Mouse (Mus musculus): ENCODE data around the gene Sec24b.
A peak's percentile ranks its signal among the peaks of the same experiment; 100 is the strongest.

Sec24b gene

GRCm38 (mm10) chr3:129970529-129971515 is 90.5 kb downstream of the Sec24b start:
- DNase-seq: peak; percentile 12 to 25

GRCm38 (mm10) chr3:129969432-129970395 is 91.6 kb downstream of the Sec24b start, which contains the start of gene Mcub:
Gene Mcub, minus strand, starts transcription at chr3:129970206.
- peak; percentile 42 to 46 for DNase-seq

DNA sequence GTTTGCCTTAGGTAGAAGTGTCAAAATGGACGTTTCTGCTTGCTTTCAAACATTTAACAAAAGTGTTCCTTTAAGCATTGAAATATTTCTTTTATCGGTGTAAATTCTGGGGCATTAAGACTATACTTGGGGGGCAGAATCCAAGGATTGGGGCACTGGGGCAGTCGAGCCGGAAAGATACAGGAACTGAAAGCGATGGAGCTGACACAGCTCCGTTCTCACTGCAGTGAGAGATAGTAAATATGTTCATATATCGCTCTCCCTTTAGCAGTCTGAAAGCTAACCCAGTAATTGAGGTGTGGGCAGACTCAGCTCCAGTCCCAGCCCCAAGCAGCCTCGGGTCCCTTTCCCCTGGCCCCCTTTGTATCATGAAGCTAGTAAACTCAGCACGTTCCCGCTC is 92.3 kb downstream of the Sec24b start:
- no peak for DNase-seq

DNA sequence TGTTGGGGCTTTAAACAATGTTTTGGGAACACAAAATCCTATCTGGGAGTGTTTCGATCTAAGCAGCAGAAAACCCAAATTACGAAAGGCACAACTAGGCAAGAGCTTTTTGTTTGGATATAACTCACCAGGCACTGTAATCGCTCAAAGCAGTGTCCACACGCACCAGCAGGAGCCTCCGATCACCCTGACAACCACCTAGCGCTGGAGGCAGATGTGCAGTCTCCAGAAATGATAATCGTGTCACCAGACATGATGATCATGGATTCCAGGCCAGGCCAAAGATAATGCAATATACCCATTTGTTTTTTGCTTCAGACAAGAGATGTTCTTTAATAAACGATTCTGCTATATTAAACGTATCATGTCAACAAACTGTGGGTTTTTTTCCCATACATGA is 93.5 kb downstream of the Sec24b start:
- no peak for DNase-seq

DNA sequence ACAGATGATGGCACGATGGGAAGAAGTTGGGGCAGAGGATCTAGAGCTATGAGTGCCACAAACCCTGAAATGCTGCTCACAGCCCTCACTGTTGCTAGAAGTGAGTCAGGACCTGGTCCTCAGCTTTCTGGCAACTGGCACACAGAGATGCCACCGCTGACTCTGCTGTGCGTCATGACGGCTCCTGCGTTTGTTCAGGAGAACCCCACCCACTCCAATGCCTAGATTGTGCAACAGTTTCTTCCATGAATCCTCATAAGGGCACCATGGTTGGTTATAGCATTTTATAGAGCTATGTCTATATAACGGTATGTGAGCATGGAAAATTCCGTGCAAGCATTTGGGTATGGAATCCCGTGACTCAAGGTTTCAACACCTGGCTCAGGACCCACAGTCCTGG is 96.7 kb downstream of the Sec24b start:
- no peak for DNase-seq

- DNase-seq: no peak
These were observed 98.8 kb downstream of the Sec24b start for GRCm38 (mm10) chr3:129962533-129962932.

- DNase-seq: no peak
These were observed 108.1 kb downstream of the Sec24b start for GRCm38 (mm10) chr3:129953296-129953695.

GRCm38 (mm10) chr3:129949158-129949773 is 112.1 kb downstream of the Sec24b start:
- DNase-seq: no peak

DNA sequence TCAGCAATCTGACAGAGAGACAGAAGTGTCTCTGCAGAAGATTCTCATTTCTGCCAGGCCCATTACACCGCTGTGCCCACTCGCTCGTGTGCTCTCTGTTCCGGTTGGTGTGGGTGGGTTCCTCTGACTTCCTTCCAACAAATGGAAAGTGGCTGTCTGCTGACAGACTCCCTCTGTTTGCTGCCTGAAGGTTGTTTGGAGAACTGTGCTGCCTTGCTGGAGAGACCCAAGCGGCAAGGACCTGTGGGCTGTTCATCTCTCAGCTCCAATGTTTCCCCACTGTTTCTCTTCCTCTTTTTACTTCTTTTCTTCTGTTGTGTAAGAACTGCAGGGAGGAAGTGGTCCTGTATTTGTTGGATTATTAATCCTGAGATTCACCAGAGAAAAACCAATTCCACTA is 113.0 kb downstream of the Sec24b start:
- peak in 1 of 2 experiments; percentile 5 for DNase-seq

- DNase-seq: no peak
These were observed 115.0 kb downstream of the Sec24b start for GRCm38 (mm10) chr3:129946217-129946914.

DNA sequence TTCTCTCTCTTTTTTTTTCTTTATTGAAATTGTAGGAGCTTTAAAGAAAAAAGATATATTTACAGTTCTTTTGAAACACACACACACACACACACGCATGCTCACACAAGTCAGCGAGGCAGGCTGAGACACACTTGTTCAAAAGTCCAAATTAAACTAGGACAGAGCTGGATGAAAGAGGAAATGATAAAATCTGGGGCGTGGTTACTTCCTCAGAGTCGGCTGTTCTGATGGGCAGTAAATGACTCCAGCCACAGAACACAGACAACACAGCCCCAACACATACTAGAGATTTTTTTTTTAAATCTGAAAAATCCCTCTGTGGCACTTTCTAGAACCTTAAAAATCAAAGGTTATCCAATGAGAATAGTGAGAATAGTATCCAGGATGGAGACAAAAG is 117.5 kb downstream of the Sec24b start:
- DNase-seq: no peak

GRCm38 (mm10) chr3:129941291-129941690 is 120.1 kb downstream of the Sec24b start:
- no peak for DNase-seq

DNA sequence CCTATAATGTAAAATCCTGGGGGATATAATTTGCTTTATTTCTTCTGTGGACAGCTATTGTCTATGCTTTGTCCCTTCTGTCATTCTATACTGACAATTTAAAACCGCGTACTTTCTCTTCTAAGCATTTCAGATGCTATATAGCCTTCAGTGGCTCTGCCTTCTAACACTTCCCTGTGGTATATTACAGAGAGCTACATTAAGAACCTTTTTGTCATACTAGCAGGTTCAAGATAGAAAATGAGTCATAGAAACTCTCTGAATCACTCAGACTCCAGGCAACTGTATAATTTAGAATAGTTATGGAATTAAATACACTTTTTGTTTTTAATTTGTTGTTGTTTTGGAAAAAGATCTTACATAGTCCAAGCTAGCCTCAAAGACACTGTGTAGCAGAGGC is 120.6 kb downstream of the Sec24b start:
- no peak for DNase-seq

DNA sequence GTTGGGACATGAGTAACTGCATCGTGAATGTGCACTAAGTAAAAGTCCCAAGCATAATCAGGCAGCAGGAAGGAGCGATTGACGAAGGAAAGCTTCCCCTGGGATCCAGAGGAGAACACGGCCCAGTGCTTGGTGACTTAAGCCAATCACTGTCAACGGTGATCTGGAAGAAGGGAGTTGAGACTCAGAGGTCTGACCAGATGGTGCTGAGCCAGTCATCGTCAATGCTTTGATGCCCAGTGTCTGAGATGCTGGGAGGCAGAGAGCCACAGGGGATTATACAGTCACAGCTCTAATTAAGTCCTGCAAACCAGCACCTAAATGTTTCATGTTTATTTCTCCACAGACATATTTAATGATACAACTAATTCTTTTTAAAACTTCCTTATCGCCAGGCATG is 122.3 kb downstream of the Sec24b start:
- no peak for DNase-seq

- no peak for DNase-seq
These were observed 123.5 kb downstream of the Sec24b start for GRCm38 (mm10) chr3:129937848-129938247.

DNA sequence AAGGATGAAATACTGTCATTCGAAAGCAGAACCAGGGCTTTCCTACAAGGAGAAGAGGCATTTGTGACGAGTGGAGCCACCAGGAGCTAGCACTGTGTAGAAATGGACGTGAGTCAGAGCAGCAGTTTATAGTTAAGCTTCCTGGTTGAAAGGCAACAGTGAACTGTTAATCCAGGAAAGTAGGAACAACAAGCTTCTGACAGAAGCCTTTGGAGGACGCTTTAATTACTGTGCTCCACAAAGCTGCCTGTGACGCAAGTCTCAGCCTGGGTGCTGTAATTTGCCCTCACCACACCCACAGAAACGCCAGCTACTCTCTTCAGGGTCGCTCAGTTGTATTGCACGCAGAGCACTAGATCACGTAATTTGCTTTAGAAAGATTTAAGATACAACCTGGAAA is 124.8 kb downstream of the Sec24b start:
- DNase-seq: no peak
